Mouse (Mus musculus) heart, adult 2 months (tissue): ENCODE measurements around the gene Zcrb1.
A peak's percentile ranks its signal among the peaks of the same experiment; 100 is the strongest.

Experiments
- CTCF ChIP-seq: fragments of 200-600 bp; IDR thresholded peaks from 2 replicates; pipeline ENCODE4 v1.8.1; 2022; ENCODE audit warnings: antibody characterized with exemption, mild to moderate bottlenecking, moderate library complexity
- EP300 ChIP-seq: fragments of 200-500 bp; IDR thresholded peaks from 2 replicates; pipeline ENCODE4 v1.6.1; 2011; ENCODE audit warnings: low read depth, low read length, control low read depth; ENCODE audit not compliant: insufficient read depth

GRCm38 (mm10) chr15:93371838-93372237 lies 26.3 kb downstream of the Zcrb1 start:
- TF ChIP-seq CTCF: peak; percentile 62
- no peak for TF ChIP-seq EP300
